ENCODE assay signal across 22 mouse cellular contexts in the genomic region with DNA sequence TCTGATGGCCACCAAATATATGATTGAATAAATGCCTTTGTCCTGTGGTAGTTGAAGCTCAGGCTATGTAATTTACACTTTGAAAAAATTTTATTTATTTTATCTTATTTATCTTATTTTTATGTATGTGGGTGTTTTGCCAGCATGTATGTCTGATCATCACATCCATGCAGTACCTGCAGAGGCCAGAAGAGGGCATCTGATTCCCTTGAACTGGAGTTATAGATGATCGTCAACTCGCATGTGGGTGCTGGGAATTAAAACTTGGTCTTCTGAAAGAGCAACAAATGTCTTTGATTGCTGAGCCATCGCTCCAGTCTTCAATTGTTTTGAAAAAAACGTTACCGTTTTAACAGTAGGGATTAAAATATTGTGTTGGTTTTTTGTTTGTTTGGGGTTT. TPM values are rescaled to one million over a fixed set of nuclear protein-coding genes. Genes with fewer than 3 reads are reported as not detected.
DNase-seq lines count a peak whose midpoint lies in the region; ATAC-seq and TF ChIP-seq lines count a peak whose summit lies in the region.
"Had no signal": no experiment of that assay in that cellular context is flagged by ENCODE, and none has a peak within 500 bp of the region (broad histone marks: within the 10 kb centered on the region; RNA-seq: fewer than 3 reads in every experiment).

No protein-coding gene starts in this region.

- no peak overlapping the region for H3K4me2 ChIP-seq in liver, postnatal 0 days (ENCODE audit: low read depth, low read length)
- H3K4me2 ChIP-seq in liver, embryonic 12.5 days, result no peak overlapping the region
- H3K4me2 ChIP-seq: embryonic facial prominence, embryonic 12.5 days; forebrain, embryonic 15.5 days; limb, embryonic 13.5 days had no signal

- no peak for DNase-seq in heart, adult 2 months
- no peak for DNase-seq in heart, postnatal 10 days
- DNase-seq in liver, postnatal 0 days, result no peak
- DNase-seq in ZHBTc4 (ENCODE audit: low read depth, low spot score), result peak; percentile 67
- no peak for DNase-seq in cerebellum, postnatal 10 days
- DNase-seq: adrenal gland, adult 8-10 months; cerebellum, adult 9-10 months; kidney, adult 9 months; kidney, postnatal 4 days had no signal

- H3K27me3 ChIP-seq in heart, adult 2 months (ENCODE audit: control insufficient read depth, insufficient read depth, low read length), result no peaks in the 10 kb centered on the region
- H3K27me3 ChIP-seq in liver, postnatal 0 days (ENCODE audit: insufficient read depth, low read length), result no peaks in the 10 kb centered on the region
- H3K27me3 ChIP-seq in liver, embryonic 12.5 days (replicated peaks), result no peaks in the 10 kb centered on the region
- peaks cover 9% of the 10 kb centered on the region for H3K27me3 ChIP-seq in E14TG2a.4 (ENCODE audit: insufficient read depth, low read length)
- H3K27me3 ChIP-seq: limb, embryonic 13.5 days; megakaryocyte, embryonic 14.5 days had no signal

- no peak for ATAC-seq in liver, postnatal 0 days
- no peak for ATAC-seq in liver, embryonic 12.5 days
- ATAC-seq: CD4-positive, CD25-positive, alpha-beta regulatory T cell, adult 4 months; forebrain, embryonic 15.5 days; inflammation-experienced regulatory T-cells, adult 6 months had no signal

- TF ChIP-seq POLR2A in heart, adult 2 months (IDR thresholded peaks at IDR 0.05; ENCODE audit: insufficient read depth, low read depth, low read length), result no peak

- intact Hi-C loops in heart, adult 2 months (cut with DNase I), result no loop called here
- intact Hi-C loops in heart, postnatal 10 days (cut with DNase I), result no loop called here

- no peaks in the 10 kb centered on the region for H3K79me2 ChIP-seq in heart, adult 2 months (replicated peaks; ENCODE audit: control insufficient read depth, insufficient read depth, low read length)

- H3K36me3 ChIP-seq in heart, adult 2 months (ENCODE audit: control insufficient read depth, insufficient read depth, low read length), result no peaks in the 10 kb centered on the region
- H3K36me3 ChIP-seq in liver, postnatal 0 days (replicated peaks; ENCODE audit: insufficient read depth, low read length), result no peaks in the 10 kb centered on the region
- no peaks in the 10 kb centered on the region for H3K36me3 ChIP-seq in liver, embryonic 12.5 days
- no peaks in the 10 kb centered on the region for H3K36me3 ChIP-seq in E14TG2a.4 (ENCODE audit: insufficient read depth, low read length)
- H3K36me3 ChIP-seq: embryonic facial prominence, embryonic 12.5 days; forebrain, embryonic 15.5 days; heart, embryonic 10.5 days; limb, embryonic 13.5 days had no signal

- TF ChIP-seq EP300 in heart, adult 2 months (IDR thresholded peaks at IDR 0.05; ENCODE audit: insufficient read depth, low read depth, low read length), result no peak
- no peak for TF ChIP-seq EP300 in liver, postnatal 0 days (IDR thresholded peaks at IDR 0.05; ENCODE audit: low read depth)

- no peak overlapping the region for H3K9ac ChIP-seq in heart, adult 2 months (ENCODE audit: low read depth, low read length)
- H3K9ac ChIP-seq in liver, postnatal 0 days (replicated peaks), result no peak overlapping the region
- H3K9ac ChIP-seq in liver, embryonic 12.5 days, result no peak overlapping the region
- H3K9ac ChIP-seq: embryonic facial prominence, embryonic 12.5 days; forebrain, embryonic 15.5 days; limb, embryonic 13.5 days had no signal

- no peaks in the 10 kb centered on the region for H3K9me3 ChIP-seq in liver, postnatal 0 days (ENCODE audit: low read length)
- peaks cover 9% of the 10 kb centered on the region for H3K9me3 ChIP-seq in liver, embryonic 12.5 days (replicated peaks)
- peaks cover 14% of the 10 kb centered on the region for H3K9me3 ChIP-seq in E14TG2a.4 (ENCODE audit: low read length)
- H3K9me3 ChIP-seq: forebrain, embryonic 15.5 days had no signal

- peak; percentile 28 for TF ChIP-seq CTCF in heart, adult 2 months (IDR thresholded peaks at IDR 0.05)
- peak; percentile 22; the same call in 1 of the 2 replicates for TF ChIP-seq CTCF in liver, postnatal 0 days (IDR thresholded peaks at IDR 0.05; ENCODE audit: low read depth)
- peak; percentile 51 for TF ChIP-seq CTCF in E14TG2a.4 (conservative IDR thresholded peaks at IDR 0.05; ENCODE audit: low read length)

- no peak overlapping the region for H3K4me3 ChIP-seq in heart, adult 2 months
- H3K4me3 ChIP-seq in liver, postnatal 0 days (ENCODE audit: low read depth, low read length), result no peak overlapping the region
- no peak overlapping the region for H3K4me3 ChIP-seq in liver, embryonic 12.5 days
- H3K4me3 ChIP-seq in E14TG2a.4 (replicated peaks; ENCODE audit: low read length), result no peak overlapping the region
- H3K4me3 ChIP-seq: embryonic facial prominence, embryonic 12.5 days; erythroblast, embryonic 14.5 days; forebrain, embryonic 15.5 days; heart, embryonic 10.5 days; limb, embryonic 13.5 days; megakaryocyte, embryonic 14.5 days had no signal

- H3K27ac ChIP-seq in heart, adult 2 months, result no peak overlapping the region
- H3K27ac ChIP-seq in liver, postnatal 0 days (ENCODE audit: low read depth), result no peak overlapping the region
- no peak overlapping the region for H3K27ac ChIP-seq in liver, embryonic 12.5 days
- H3K27ac ChIP-seq: embryonic facial prominence, embryonic 12.5 days; forebrain, embryonic 15.5 days; heart, embryonic 10.5 days; limb, embryonic 13.5 days had no signal

- no peaks in the 10 kb centered on the region for H3K4me1 ChIP-seq in heart, adult 2 months (ENCODE audit: control insufficient read depth, insufficient read depth, low read length)
- H3K4me1 ChIP-seq in liver, postnatal 0 days (ENCODE audit: insufficient read depth), result no peaks in the 10 kb centered on the region
- H3K4me1 ChIP-seq in liver, embryonic 12.5 days, result no peaks in the 10 kb centered on the region
- H3K4me1 ChIP-seq in E14TG2a.4 (replicated peaks; ENCODE audit: low read depth, low read length), result no peaks in the 10 kb centered on the region
- H3K4me1 ChIP-seq: heart, embryonic 10.5 days; megakaryocyte, embryonic 14.5 days had no signal

- 78% methylated on average over 5 of the region's 5 CpGs for WGBS in heart, adult 2 months
- 76% methylated on average over 5 of the region's 5 CpGs for WGBS in liver, postnatal 0 days (ENCODE audit: insufficient replicate concordance)
- 71% methylated on average over 5 of the region's 5 CpGs for WGBS in liver, embryonic 12.5 days (ENCODE audit: insufficient replicate concordance)

RNA-seq across cellular contexts. Expression of gene Piwil1, which starts 15.2 kb away (rescaled TPM):
- total RNA-seq in heart, adult 2 months (2021), result not detected
- polyA plus RNA-seq in heart, adult 2 months (2012; rRNA removed), result 0.08 and 0.09 TPM in 2 replicates
- not detected for total RNA-seq in heart, postnatal 10 days (2021)
- not detected in 2 replicates for polyA plus RNA-seq in liver, postnatal 0 days (2015; fragmentation: Nextera tagmentation; extraction: Ambion mirVana)
- not detected in 2 replicates for polyA plus RNA-seq in liver, embryonic 12.5 days (2016; fragmentation: Nextera tagmentation; extraction: Ambion mirVana)
- total RNA-seq: adrenal gland, adult 8-10 months had no signal
- polyA plus RNA-seq: erythroblast, embryonic 14.5 days; heart, embryonic 10.5 days; heart, postnatal 0 days; hindbrain, embryonic 11.5 days; inflammation-experienced regulatory T-cells, adult 6 months; limb, embryonic 13.5 days; liver, embryonic 16.5 days had no signal
